Mouse (Mus musculus) intestine, postnatal 0 days (tissue): ENCODE data around the gene Prss40. TPM values are rescaled to one million over a fixed set of nuclear protein-coding genes. Genes with fewer than 3 reads are reported as not detected.
A peak's percentile ranks its signal among the peaks of the same experiment; 100 is the strongest.

Source experiments
- ATAC-seq: fragments of 200-750 bp; cut with Nextera tagmentation; 2 replicates; pipeline ENCODE4 v1.8.0; 2017; ENCODE audit warnings: mild to moderate bottlenecking, moderate TSS enrichment, moderate library complexity
- H3K27ac ChIP-seq: fragments of 300-500 bp; sonication (generic); 2 replicates; pipeline ENCODE4 v1.5.1; 2014; ENCODE audit warnings: mild to moderate bottlenecking, low read depth, low read length, moderate library complexity
- H3K27me3 ChIP-seq: fragments of 300-500 bp; sonication (generic); replicated peaks from 2 replicates; pipeline ENCODE4 v1.6.1; 2014; ENCODE audit warnings: low read length, mixed read lengths; ENCODE audit not compliant: control insufficient read depth, insufficient read depth
- H3K36me3 ChIP-seq: fragments of 300-500 bp; sonication (generic); 2 replicates; pipeline ENCODE4 v1.6.1; 2014; ENCODE audit warnings: mild to moderate bottlenecking, moderate library complexity; ENCODE audit not compliant: control insufficient read depth, insufficient read depth
- H3K4me1 ChIP-seq: fragments of 300-500 bp; sonication (generic); replicated peaks from 2 replicates; pipeline ENCODE4 v1.6.1; 2014; ENCODE audit warnings: antibody characterized with exemption, low read length, mixed read lengths; ENCODE audit not compliant: control insufficient read depth, insufficient read depth
- H3K4me2 ChIP-seq: fragments of 300-500 bp; sonication (generic); replicated peaks from 2 replicates; pipeline ENCODE4 v1.6.1; 2014; ENCODE audit warnings: low read depth, mild to moderate bottlenecking, moderate library complexity
- H3K4me3 ChIP-seq: fragments of 300-500 bp; sonication (generic); 2 replicates; pipeline ENCODE4 v1.5.1; 2014; ENCODE audit warnings: low read depth, low read length
- H3K9ac ChIP-seq: fragments of 300-500 bp; sonication (generic); 2 replicates; pipeline ENCODE4 v1.6.1; 2014; ENCODE audit warnings: mild to moderate bottlenecking, low read depth, low read length
- H3K9me3 ChIP-seq: fragments of 300-500 bp; sonication (generic); 2 replicates; pipeline ENCODE4 v1.6.1; 2016; ENCODE audit warnings: mixed run types; ENCODE audit not compliant: control insufficient read depth
- CTCF ChIP-seq: sonication (generic); IDR thresholded peaks from 2 replicates; pipeline ENCODE4 v1.5.1; 2016; ENCODE audit warnings: low read depth, mild to moderate bottlenecking, control low read depth, antibody characterized with exemption, moderate library complexity
- WGBS: fragments of 180-500 bp; shearing (Covaris S2); extraction: QIAGEN DNeasy Blood & Tissue Kit; methylation state at CpG from one replicate; pipeline ENCODE4 v1.1.7; 2014; 5-methylcytosine and 5-hydroxymethylcytosine counted together
- polyA plus RNA-seq: library from polyadenylated mRNA; unstranded; fragments of >200 nt; fragmentation: Nextera tagmentation; extraction: Ambion mirVana; gene quantifications from 2 replicates; pipeline ENCODE4 v1.2.1, GENCODE M21; 2015

Prss40 gene
- polyA plus RNA-seq, result not detected in 2 replicates

GRCm38 (mm10) chr1:34560843-34561242, at the start of gene Prss40:
Gene Prss40 (minus strand): TSS chr1:34560943.
- Histone ChIP-seq H3K36me3 (no peaks in the 10 kb centered on the region), H3K27me3 (no peaks in the 10 kb centered on the region), H3K9me3 (no peaks in the 10 kb centered on the region), H3K4me1 (no peaks in the 10 kb centered on the region), H3K4me3 (no peak within 1 kb of the TSS), H3K4me2 (no peak within 1 kb of the TSS), H3K27ac (no peak within 1 kb of the TSS), H3K9ac (no peak within 1 kb of the TSS)
- 80% methylated on average over 15 of the region's 15 CpGs for WGBS
- no peak for TF ChIP-seq CTCF
- ATAC-seq, result no peak

- peak; percentile 97 for TF ChIP-seq CTCF
- 16% methylated on average over 8 of the region's 8 CpGs for WGBS
- Histone ChIP-seq H3K9me3 (no peaks in the 10 kb centered on the region), H3K36me3 (no peaks in the 10 kb centered on the region), H3K27ac (no peak overlapping the region), H3K9ac (no peak overlapping the region), H3K4me3 (no peak overlapping the region), H3K4me2 (no peak overlapping the region), H3K4me1 (no peaks in the 10 kb centered on the region), H3K27me3 (no peaks in the 10 kb centered on the region)
- ATAC-seq, result peak; percentile 49; the same call in 1 of the 2 replicates
These were observed 41.6 kb upstream of the Prss40 start for GRCm38 (mm10) chr1:34602363-34602762.

- H3K4me1 ChIP-seq, result no peaks in the 10 kb centered on the region
- no peak overlapping the region for H3K4me2 ChIP-seq
- ATAC-seq, result no peak
- no peaks in the 10 kb centered on the region for H3K9me3 ChIP-seq
- no peak overlapping the region for H3K4me3 ChIP-seq
- no peaks in the 10 kb centered on the region for H3K36me3 ChIP-seq
- H3K27me3 ChIP-seq, result no peaks in the 10 kb centered on the region
- TF ChIP-seq CTCF, result no peak
- no peak overlapping the region for H3K27ac ChIP-seq
- WGBS, result 81% methylated on average over 3 of the region's 3 CpGs
- H3K9ac ChIP-seq, result no peak overlapping the region
These were observed 40.7 kb upstream of the Prss40 start for GRCm38 (mm10) chr1:34601323-34602047.

GRCm38 (mm10) chr1:34600000-34600399, 39.3 kb upstream of the Prss40 start:
- Histone ChIP-seq H3K36me3 (no peaks in the 10 kb centered on the region), H3K4me2 (no peak overlapping the region), H3K27ac (no peak overlapping the region), H3K9ac (no peak overlapping the region), H3K9me3 (no peaks in the 10 kb centered on the region), H3K4me3 (no peak overlapping the region), H3K4me1 (no peaks in the 10 kb centered on the region), H3K27me3 (no peaks in the 10 kb centered on the region)
- WGBS, result 70% methylated on average over 15 of the region's 15 CpGs
- TF ChIP-seq CTCF, result no peak
- ATAC-seq, result no peak

GRCm38 (mm10) chr1:34587298-34588096, 26.8 kb upstream of the Prss40 start:
- H3K9ac ChIP-seq, result no peak overlapping the region
- no peak for ATAC-seq
- no peak for TF ChIP-seq CTCF

GRCm38 (mm10) chr1:34584736-34585135, 24.0 kb upstream of the Prss40 start:
- no peak overlapping the region for H3K9ac ChIP-seq
- 73% methylated on average over 4 of the region's 4 CpGs for WGBS
- no peaks in the 10 kb centered on the region for H3K36me3 ChIP-seq

More at GRCm38 (mm10) chr1:34587298-34588096, 26.8 kb upstream of the Prss40 start:
- Histone ChIP-seq H3K27me3 (no peaks in the 10 kb centered on the region), H3K4me1 (no peaks in the 10 kb centered on the region), H3K27ac (no peak overlapping the region), H3K9me3 (no peaks in the 10 kb centered on the region), H3K4me2 (no peak overlapping the region), H3K36me3 (no peaks in the 10 kb centered on the region), H3K4me3 (no peak overlapping the region)
- 79% methylated on average over 22 of the region's 22 CpGs for WGBS

More at GRCm38 (mm10) chr1:34584736-34585135, 24.0 kb upstream of the Prss40 start:
- H3K27me3 ChIP-seq, result peaks cover 4% of the 10 kb centered on the region; the same call in 1 of the 2 replicates
- H3K4me2 ChIP-seq, result no peak overlapping the region
- ATAC-seq, result no peak
- no peak for TF ChIP-seq CTCF
- H3K9me3 ChIP-seq, result no peaks in the 10 kb centered on the region
- H3K4me3 ChIP-seq, result no peak overlapping the region
- H3K4me1 ChIP-seq, result no peaks in the 10 kb centered on the region
- no peak overlapping the region for H3K27ac ChIP-seq
